Mouse (Mus musculus): ENCODE results near the gene Slc35a2. TPM values are rescaled to one million over a fixed set of nuclear protein-coding genes. Genes with fewer than 3 reads are reported as not detected.

Slc35a2 gene
- polyA plus RNA-seq, 1 experiment, result 37.1 TPM

DNA sequence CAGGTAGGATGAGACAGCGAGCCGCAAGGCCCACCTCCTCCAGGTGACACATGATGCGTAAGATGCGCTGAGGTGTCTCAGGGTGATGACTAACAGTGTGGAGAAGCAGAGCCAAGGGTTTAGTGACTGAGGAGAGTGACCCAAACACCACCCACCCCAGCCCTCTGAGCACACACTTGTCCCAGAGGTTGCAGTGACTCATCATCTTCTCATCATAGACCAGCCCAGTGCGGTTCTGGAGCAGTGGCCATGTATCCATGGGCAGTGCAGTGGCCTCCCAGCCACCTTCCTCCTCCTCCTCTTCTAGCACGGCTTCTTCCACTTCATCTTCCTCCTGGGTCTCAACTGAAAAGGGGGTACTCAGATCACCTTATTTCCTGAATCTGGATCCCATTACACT is 53.8 kb downstream of the Slc35a2 start:
- no peak overlapping the region for H3K27ac ChIP-seq (ENCODE audit: control insufficient read depth, insufficient read depth, low read depth, low read length, poor library complexity)
- WGBS, result 83% methylated on average over 6 of the region's 6 CpGs
- TF ChIP-seq CTCF (IDR thresholded peaks at IDR 0.05; ENCODE audit: control insufficient read depth, insufficient read depth, low read length) (no peak), POLR2A (IDR thresholded peaks at IDR 0.05; ENCODE audit: borderline replicate concordance, control insufficient read depth, low read depth, low read length) (no peak)
- no peaks in the 10 kb centered on the region for H3K4me1 ChIP-seq (ENCODE audit: control insufficient read depth, insufficient read depth, low read length)
- H3K4me3 ChIP-seq (replicated peaks; ENCODE audit: control insufficient read depth, low read depth, low read length), result no peak overlapping the region

Other genes starting within 250 kb of the Slc35a2 start
- gene Syp, start 245.6 kb upstream of the Slc35a2 start, polyA plus RNA-seq (2011; ENCODE audit: insufficient read depth, insufficient read length, low replicate concordance, missing spikeins), result 0.50 and 1.9 TPM in 2 replicates
- 10.7 and 22.4 TPM in 2 replicates for gene Prickle3, start 226.8 kb upstream of the Slc35a2 start, polyA plus RNA-seq (2011; ENCODE audit: insufficient read depth, insufficient read length, low replicate concordance, missing spikeins)
- 5.3 and 33.2 TPM in 2 replicates for gene Plp2, start 212.6 kb upstream of the Slc35a2 start, polyA plus RNA-seq (2011; ENCODE audit: insufficient read depth, insufficient read length, low replicate concordance, missing spikeins)
- gene Magix, start 202.8 kb upstream of the Slc35a2 start, polyA plus RNA-seq (2011; ENCODE audit: insufficient read depth, insufficient read length, low replicate concordance, missing spikeins), result not detected in 2 replicates
- 17.6 and 19.1 TPM in 2 replicates for gene Gpkow, start 186.9 kb upstream of the Slc35a2 start, polyA plus RNA-seq (2011; ENCODE audit: insufficient read depth, insufficient read length, low replicate concordance, missing spikeins)
- 54.7 and 91.1 TPM in 2 replicates for gene Wdr45, start 169.7 kb upstream of the Slc35a2 start, polyA plus RNA-seq (2011; ENCODE audit: insufficient read depth, insufficient read length, low replicate concordance, missing spikeins)
- gene Gm45208, start 161.8 kb upstream of the Slc35a2 start, polyA plus RNA-seq (2011; ENCODE audit: insufficient read depth, insufficient read length, low replicate concordance, missing spikeins), result not detected in 2 replicates
- gene Praf2, start 155.6 kb upstream of the Slc35a2 start, polyA plus RNA-seq (2011; ENCODE audit: insufficient read depth, insufficient read length, low replicate concordance, missing spikeins), result 3.9 and 9.5 TPM in 2 replicates
- 0.36 and 1.4 TPM in 2 replicates for gene Ccdc120, start 133.1 kb upstream of the Slc35a2 start, polyA plus RNA-seq (2011; ENCODE audit: insufficient read depth, insufficient read length, low replicate concordance, missing spikeins)
- gene Tfe3, start 121.5 kb upstream of the Slc35a2 start, polyA plus RNA-seq (2011; ENCODE audit: insufficient read depth, insufficient read length, low replicate concordance, missing spikeins), result 15.5 and 22.3 TPM in 2 replicates
- 95.0 and 184 TPM in 2 replicates for gene Gripap1, start 94.3 kb upstream of the Slc35a2 start, polyA plus RNA-seq (2011; ENCODE audit: insufficient read depth, insufficient read length, low replicate concordance, missing spikeins)
- gene Kcnd1, start 61.7 kb upstream of the Slc35a2 start, polyA plus RNA-seq (2011; ENCODE audit: insufficient read depth, insufficient read length, low replicate concordance, missing spikeins), result 2.2 and 4.8 TPM in 2 replicates
- 124 and 222 TPM in 2 replicates for gene Otud5, start 42.7 kb upstream of the Slc35a2 start, polyA plus RNA-seq (2011; ENCODE audit: insufficient read depth, insufficient read length, low replicate concordance, missing spikeins)
- 20.0 and 26.2 TPM in 2 replicates for gene Pim2, start 5.8 kb upstream of the Slc35a2 start, polyA plus RNA-seq (2011; ENCODE audit: insufficient read depth, insufficient read length, low replicate concordance, missing spikeins)
- gene Pqbp1, start 15.2 kb downstream of the Slc35a2 start, polyA plus RNA-seq (2011; ENCODE audit: insufficient read depth, insufficient read length, low replicate concordance, missing spikeins), result 40.9 and 45.1 TPM in 2 replicates
- gene Timm17b, start 15.3 kb downstream of the Slc35a2 start, polyA plus RNA-seq (2011; ENCODE audit: insufficient read depth, insufficient read length, low replicate concordance, missing spikeins), result 9.2 and 17.8 TPM in 2 replicates
- not detected in 2 replicates for gene Gm10491, start 23.8 kb downstream of the Slc35a2 start, polyA plus RNA-seq (2011; ENCODE audit: insufficient read depth, insufficient read length, low replicate concordance, missing spikeins)
- not detected in 2 replicates for gene Gm10490, start 25.5 kb downstream of the Slc35a2 start, polyA plus RNA-seq (2011; ENCODE audit: insufficient read depth, insufficient read length, low replicate concordance, missing spikeins)
- gene Pcsk1n, start 35.8 kb downstream of the Slc35a2 start, polyA plus RNA-seq (2011; ENCODE audit: insufficient read depth, insufficient read length, low replicate concordance, missing spikeins), result not detected in 2 replicates
- gene Eras, start 44.6 kb downstream of the Slc35a2 start, polyA plus RNA-seq (2011; ENCODE audit: insufficient read depth, insufficient read length, low replicate concordance, missing spikeins), result 10.9 TPM in 1 of 2 replicates, not detected in the other
- gene Hdac6, start 63.9 kb downstream of the Slc35a2 start, polyA plus RNA-seq (2011; ENCODE audit: insufficient read depth, insufficient read length, low replicate concordance, missing spikeins), result 8.3 and 17.0 TPM in 2 replicates
- gene Gata1, start 94.0 kb downstream of the Slc35a2 start, polyA plus RNA-seq (2011; ENCODE audit: insufficient read depth, insufficient read length, low replicate concordance, missing spikeins), result 91.2 and 137 TPM in 2 replicates
- not detected in 2 replicates for gene Glod5, start 134.5 kb downstream of the Slc35a2 start, polyA plus RNA-seq (2011; ENCODE audit: insufficient read depth, insufficient read length, low replicate concordance, missing spikeins)
- 27.4 and 30.7 TPM in 2 replicates for gene Suv39h1, start 190.7 kb downstream of the Slc35a2 start, polyA plus RNA-seq (2011; ENCODE audit: insufficient read depth, insufficient read length, low replicate concordance, missing spikeins)
- 10.1 and 32.0 TPM in 2 replicates for gene Was, start 206.5 kb downstream of the Slc35a2 start, polyA plus RNA-seq (2011; ENCODE audit: insufficient read depth, insufficient read length, low replicate concordance, missing spikeins)
- gene Wdr13, start 248.9 kb downstream of the Slc35a2 start, polyA plus RNA-seq (2011; ENCODE audit: insufficient read depth, insufficient read length, low replicate concordance, missing spikeins), result 23.3 and 35.6 TPM in 2 replicates

Data from bone marrow, adult 2 months (tissue).